ENCODE assay signal across 19 mouse cellular contexts in the genomic region with DNA sequence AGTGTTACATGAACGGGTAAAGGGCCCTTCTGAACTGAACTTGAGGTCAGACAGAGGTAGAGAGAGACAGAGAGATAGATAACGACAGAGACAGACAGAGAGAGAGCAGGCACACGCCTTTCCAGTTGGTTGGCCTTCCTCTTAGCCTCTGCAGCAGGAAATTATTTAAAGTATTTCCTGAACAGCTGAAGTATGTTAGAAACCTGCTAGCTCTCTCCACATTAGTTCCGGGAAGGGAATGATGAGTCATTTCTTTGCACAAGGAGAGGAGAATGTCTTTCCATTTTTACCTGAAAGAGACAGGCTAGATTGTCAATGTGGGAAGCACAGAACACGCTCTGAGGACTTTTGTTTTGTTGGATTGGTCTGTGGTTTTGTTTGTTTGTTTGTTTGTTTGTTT. TPM values are rescaled to one million over a fixed set of nuclear protein-coding genes. Genes with fewer than 3 reads are reported as not detected.
DNase-seq lines count a peak whose midpoint lies in the region; ATAC-seq and TF ChIP-seq lines count a peak whose summit lies in the region.
"Had no signal": no experiment of that assay in that cellular context is flagged by ENCODE, and none has a peak within 500 bp of the region (broad histone marks: within the 10 kb centered on the region; RNA-seq: fewer than 3 reads in every experiment).

No protein-coding gene starts in this region.

- no peaks in the 10 kb centered on the region for H3K36me3 ChIP-seq in intestine, embryonic 16.5 days (ENCODE audit: control insufficient read depth, insufficient read depth, low read length)
- H3K36me3 ChIP-seq in midbrain, embryonic 10.5 days, result peaks cover 31% of the 10 kb centered on the region

- no peak for TF ChIP-seq CTCF in gastrocnemius, adult 2 months (IDR thresholded peaks at IDR 0.05)
- no peak for TF ChIP-seq CTCF in cerebellum, adult 2 months (IDR thresholded peaks at IDR 0.05; ENCODE audit: borderline replicate concordance, insufficient read depth, low read depth, low read length)

- no peaks in the 10 kb centered on the region for H3K9me3 ChIP-seq in intestine, embryonic 16.5 days (ENCODE audit: control insufficient read depth, low read length)
- no peaks in the 10 kb centered on the region for H3K9me3 ChIP-seq in midbrain, embryonic 10.5 days (replicated peaks)
- H3K9me3 ChIP-seq: embryonic facial prominence, embryonic 15.5 days; forebrain, embryonic 13.5 days; limb, embryonic 12.5 days; stomach, embryonic 15.5 days had no signal

- no peak overlapping the region for H3K4me3 ChIP-seq in gastrocnemius, adult 2 months
- H3K4me3 ChIP-seq in intestine, embryonic 16.5 days (ENCODE audit: low read length), result no peak overlapping the region
- H3K4me3 ChIP-seq in midbrain, embryonic 10.5 days, result no peak overlapping the region
- H3K4me3 ChIP-seq in cerebellum, adult 2 months (replicated peaks; ENCODE audit: insufficient read depth, low read depth, low read length), result no peak overlapping the region
- H3K4me3 ChIP-seq: embryonic facial prominence, embryonic 15.5 days; forebrain, embryonic 13.5 days; limb, embryonic 12.5 days; stomach, embryonic 15.5 days had no signal

- WGBS in intestine, embryonic 16.5 days, result 30% methylated on average over 5 of the region's 5 CpGs
- WGBS in midbrain, embryonic 10.5 days, result 66% methylated on average over 5 of the region's 5 CpGs
- WGBS in cerebellum, adult 2 months, result 62% methylated on average over 5 of the region's 5 CpGs

- peak overlapping the region; percentile 59 for H3K27ac ChIP-seq in gastrocnemius, adult 2 months
- peak overlapping the region; percentile 35; the same call in 1 of the 2 replicates for H3K27ac ChIP-seq in intestine, embryonic 16.5 days (ENCODE audit: low read length)
- no peak overlapping the region for H3K27ac ChIP-seq in midbrain, embryonic 10.5 days (replicated peaks)
- H3K27ac ChIP-seq in cerebellum, adult 2 months (ENCODE audit: insufficient read depth, low read length), result no peak overlapping the region
- H3K27ac ChIP-seq: embryonic facial prominence, embryonic 15.5 days; forebrain, embryonic 13.5 days; limb, embryonic 12.5 days; stomach, embryonic 15.5 days had no signal

- H3K4me2 ChIP-seq in intestine, embryonic 16.5 days (ENCODE audit: low read depth, low read length), result no peak overlapping the region
- H3K4me2 ChIP-seq: embryonic facial prominence, embryonic 15.5 days; forebrain, embryonic 13.5 days; limb, embryonic 12.5 days; stomach, embryonic 15.5 days had no signal

- peak; percentile 64 for ATAC-seq in intestine, embryonic 16.5 days
- ATAC-seq: forebrain, embryonic 13.5 days had no signal

- no peaks in the 10 kb centered on the region for H3K27me3 ChIP-seq in intestine, embryonic 16.5 days (replicated peaks; ENCODE audit: control insufficient read depth, insufficient read depth, low read length)
- H3K27me3 ChIP-seq in midbrain, embryonic 10.5 days (ENCODE audit: low read depth, poor library complexity, severe bottlenecking), result no peaks in the 10 kb centered on the region
- no peaks in the 10 kb centered on the region for H3K27me3 ChIP-seq in cerebellum, adult 2 months (ENCODE audit: control insufficient read depth, insufficient read depth, low read length)
- H3K27me3 ChIP-seq: embryonic facial prominence, embryonic 15.5 days; forebrain, embryonic 13.5 days; limb, embryonic 12.5 days; stomach, embryonic 15.5 days had no signal

- intact Hi-C loops in gastrocnemius, adult 2 months (cut with DNase I), result no loop called here

- no peak for DNase-seq in gastrocnemius, adult 2 months
- DNase-seq in gastrocnemius, postnatal 10 days, result no peak
- peak; percentile 21 for DNase-seq in kidney, postnatal 14 days
- no peak for DNase-seq in kidney, adult 18-20 months
- DNase-seq in 416B (ENCODE audit: low read depth), result peak; percentile 71
- no peak for DNase-seq in midbrain, embryonic 10.5 days (ENCODE audit: low spot score)
- DNase-seq in cerebellum, adult 2 months, result no peak
- DNase-seq: adrenal gland, postnatal 14 days; kidney, adult 8-10 months; lung, postnatal 10 days; midbrain, embryonic 14.5 days; right cerebral cortex, postnatal 4 days; thymus, postnatal 25 days had no signal

- peaks cover 3% of the 10 kb centered on the region; the same call in 1 of the 2 replicates for H3K4me1 ChIP-seq in intestine, embryonic 16.5 days (ENCODE audit: control insufficient read depth, insufficient read depth, low read length)
- no peaks in the 10 kb centered on the region for H3K4me1 ChIP-seq in midbrain, embryonic 10.5 days
- H3K4me1 ChIP-seq in cerebellum, adult 2 months (ENCODE audit: control insufficient read depth, insufficient read depth, low read length), result no peaks in the 10 kb centered on the region
- H3K4me1 ChIP-seq: forebrain, embryonic 13.5 days; limb, embryonic 12.5 days; stomach, embryonic 15.5 days had no signal

- no peak for TF ChIP-seq POLR2A in cerebellum, adult 2 months (IDR thresholded peaks at IDR 0.05; ENCODE audit: borderline replicate concordance, insufficient read depth, low read length)

- H3K9ac ChIP-seq in intestine, embryonic 16.5 days (ENCODE audit: low read depth, low read length), result no peak overlapping the region
- H3K9ac ChIP-seq: embryonic facial prominence, embryonic 15.5 days; forebrain, embryonic 13.5 days; limb, embryonic 12.5 days; stomach, embryonic 15.5 days had no signal

RNA-seq across cellular contexts. Expression of a gene that starts 17.0 kb away (rescaled TPM):
- 10 to 100 TPM; 13.2 to 16.2 TPM for total RNA-seq in gastrocnemius, adult 2 months (2021)
- 10 to 100 TPM; 24.1 to 27.6 TPM for total RNA-seq in gastrocnemius, postnatal 10 days (2021)
- 318 and 375 TPM in 2 replicates for polyA plus RNA-seq in intestine, embryonic 16.5 days (2015; fragmentation: Nextera tagmentation; extraction: Ambion mirVana)
- polyA plus RNA-seq in midbrain, embryonic 10.5 days (2016; fragmentation: Nextera tagmentation; extraction: Ambion mirVana), result 746 and 771 TPM in 2 replicates
- polyA plus RNA-seq in cerebellum, adult 2 months (2012; rRNA removed), result 30.1 and 32.2 TPM in 2 replicates

RNA-seq across cellular contexts. Expression of a gene that starts 43.1 kb away (rescaled TPM):
- total RNA-seq in gastrocnemius, adult 2 months (2021), result 1 to 10 TPM in 1 of 2 experiments, under 1 TPM in 1; 0.86 to 1.3 TPM
- total RNA-seq in gastrocnemius, postnatal 10 days (2021), result 1 to 10 TPM; 2.5 to 3.0 TPM
- polyA plus RNA-seq in intestine, embryonic 16.5 days (2015; fragmentation: Nextera tagmentation; extraction: Ambion mirVana), result 1.9 and 2.5 TPM in 2 replicates
- 2.0 and 3.2 TPM in 2 replicates for polyA plus RNA-seq in midbrain, embryonic 10.5 days (2016; fragmentation: Nextera tagmentation; extraction: Ambion mirVana)
- polyA plus RNA-seq in cerebellum, adult 2 months (2012; rRNA removed), result 6.8 and 7.7 TPM in 2 replicates
- total RNA-seq: hematopoietic stem cell, adult 5-6 weeks had no signal

Comparison
In these comparisons a context has a peak if more than half of its experiments do, and no peak if none do; other contexts are left out.
1. DNase-seq: peak in kidney, postnatal 14 days (single experiment) and 416B (single experiment); none in gastrocnemius, adult 2 months (single experiment), gastrocnemius, postnatal 10 days (single experiment), kidney, adult 18-20 months (single experiment), midbrain, embryonic 10.5 days (single experiment) and cerebellum, adult 2 months (0 of 2).
2. H3K27ac ChIP-seq: peak in gastrocnemius, adult 2 months (single experiment) and intestine, embryonic 16.5 days (single experiment); none in midbrain, embryonic 10.5 days (single experiment) and cerebellum, adult 2 months (single experiment).